Mouse (Mus musculus) small intestine, adult 2 months (tissue): ENCODE results near the gene Tfap2a. TPM values are rescaled to one million over a fixed set of nuclear protein-coding genes. Genes with fewer than 3 reads are reported as not detected.

Source experiments
- H3K27ac ChIP-seq: fragments of 200-500 bp; 2 replicates; pipeline ENCODE4 v1.5.1; 2012; ENCODE audit warnings: low read depth, low read length, control low read depth, inconsistent platforms; ENCODE audit not compliant: insufficient read depth
- H3K27me3 ChIP-seq: fragments of 200-500 bp; 2 replicates; pipeline ENCODE4 v1.6.1; 2012; ENCODE audit warnings: mild to moderate bottlenecking, moderate library complexity, low read length, inconsistent platforms; ENCODE audit not compliant: control insufficient read depth, insufficient read depth
- H3K36me3 ChIP-seq: fragments of 200-500 bp; 2 replicates; pipeline ENCODE4 v1.6.1; 2012; ENCODE audit warnings: mild to moderate bottlenecking, low read length, control low read depth, inconsistent platforms; ENCODE audit not compliant: control insufficient read depth, insufficient read depth
- H3K4me1 ChIP-seq: fragments of 200-500 bp; 2 replicates; pipeline ENCODE4 v1.6.1; 2012; ENCODE audit warnings: low read length, inconsistent platforms, mixed read lengths; ENCODE audit not compliant: control insufficient read depth, insufficient read depth, insufficient read length
- H3K4me3 ChIP-seq: fragments of 200-500 bp; 2 replicates; pipeline ENCODE4 v1.5.1; 2012; ENCODE audit warnings: low read depth, mild to moderate bottlenecking, control low read depth, inconsistent platforms, low read length, moderate library complexity
- CTCF ChIP-seq: fragments of 200-500 bp; IDR thresholded peaks from 2 replicates; pipeline ENCODE4 v1.5.1; 2012; ENCODE audit warnings: low read depth, mild to moderate bottlenecking, control low read depth, inconsistent platforms, low read length, moderate library complexity, mixed read lengths; ENCODE audit not compliant: insufficient replicate concordance, insufficient read length; ENCODE audit errors: extremely low read depth
- POLR2A ChIP-seq: fragments of 200-500 bp; IDR thresholded peaks from 2 replicates; pipeline ENCODE4 v1.6.1; 2012; ENCODE audit warnings: low read depth, mild to moderate bottlenecking, control low read depth, inconsistent platforms, low read length, moderate library complexity
- WGBS: fragments of 180-500 bp; shearing (Covaris S2); methylation state at CpG from one replicate; pipeline ENCODE4 v1.1.7; 2018; 5-methylcytosine and 5-hydroxymethylcytosine counted together
- polyA plus RNA-seq: library from polyadenylated mRNA; depleted of rRNA; stranded (reverse); fragments of >200 nt; gene quantifications from 2 replicates; pipeline ENCODE4 v1.2.3, GENCODE M21; 2012

Gene Tfap2a
- polyA plus RNA-seq, 1 experiment: 0.04 TPM

GRCm38 (mm10) chr13:40719066-40719740 is 19.0 kb downstream of the Tfap2a start:
- no peaks in the 10 kb centered on the region for H3K36me3 ChIP-seq
- 31% methylated on average over 14 of the region's 14 CpGs for WGBS
- TF ChIP-seq CTCF: no peak
- no peak for TF ChIP-seq POLR2A
- H3K4me1 ChIP-seq: peaks cover 7% of the 10 kb centered on the region
- H3K27me3 ChIP-seq: peaks cover 39% of the 10 kb centered on the region
- no peak overlapping the region for H3K4me3 ChIP-seq
- no peak overlapping the region for H3K27ac ChIP-seq

GRCm38 (mm10) chr13:40716771-40717716 is 21.1 kb downstream of the Tfap2a start:
- H3K4me3 ChIP-seq: peak overlapping the region; percentile 28; the same call in 1 of the 2 replicates
- TF ChIP-seq CTCF (no peak), POLR2A (no peak)
- no peaks in the 10 kb centered on the region for H3K36me3 ChIP-seq
- 10% methylated on average over 37 of the region's 37 CpGs for WGBS
- H3K4me1 ChIP-seq: peaks cover 2% of the 10 kb centered on the region; the same call in 1 of the 2 replicates
- H3K27me3 ChIP-seq: peaks cover 40% of the 10 kb centered on the region
- no peak overlapping the region for H3K27ac ChIP-seq

- H3K27ac ChIP-seq: no peak overlapping the region
- TF ChIP-seq POLR2A: no peak
- no peak for TF ChIP-seq CTCF
- H3K27me3 ChIP-seq: peaks cover 53% of the 10 kb centered on the region
- 15% methylated on average over 2 of the region's 2 CpGs for WGBS
- H3K36me3 ChIP-seq: no peaks in the 10 kb centered on the region
- H3K4me1 ChIP-seq: peaks cover 2% of the 10 kb centered on the region; the same call in 1 of the 2 replicates
- H3K4me3 ChIP-seq: no peak overlapping the region
Observed at GRCm38 (mm10) chr13:40714531-40714930, 23.6 kb downstream of the Tfap2a start.

GRCm38 (mm10) chr13:40713681-40714080 is 24.5 kb downstream of the Tfap2a start:
- H3K36me3 ChIP-seq: no peaks in the 10 kb centered on the region
- H3K4me1 ChIP-seq: peaks cover 2% of the 10 kb centered on the region; the same call in 1 of the 2 replicates
- no peak overlapping the region for H3K4me3 ChIP-seq
- peaks cover 55% of the 10 kb centered on the region for H3K27me3 ChIP-seq
- WGBS: 8% methylated on average over 5 of the region's 5 CpGs
- H3K27ac ChIP-seq: no peak overlapping the region
- TF ChIP-seq POLR2A (no peak), CTCF (no peak)

GRCm38 (mm10) chr13:40713241-40713640 is 24.9 kb downstream of the Tfap2a start:
- Histone ChIP-seq H3K36me3 (no peaks in the 10 kb centered on the region), H3K4me1 (peaks cover 2% of the 10 kb centered on the region; the same call in 1 of the 2 replicates), H3K4me3 (no peak overlapping the region), H3K27ac (no peak overlapping the region), H3K27me3 (peaks cover 60% of the 10 kb centered on the region)
- TF ChIP-seq CTCF (no peak), POLR2A (no peak)
- 12% methylated on average over 4 of the region's 4 CpGs for WGBS

- Histone ChIP-seq H3K36me3 (no peaks in the 10 kb centered on the region), H3K4me3 (no peak overlapping the region), H3K4me1 (peaks cover 2% of the 10 kb centered on the region; the same call in 1 of the 2 replicates), H3K27ac (no peak overlapping the region), H3K27me3 (peaks cover 66% of the 10 kb centered on the region)
- TF ChIP-seq CTCF: no peak
- no peak for TF ChIP-seq POLR2A
- WGBS: 16% methylated on average over 4 of the region's 4 CpGs
Observed at GRCm38 (mm10) chr13:40712526-40712832, 25.7 kb downstream of the Tfap2a start.
